Mouse (Mus musculus): ENCODE measurements around the gene Nim1k. TPM values are rescaled to one million over a fixed set of nuclear protein-coding genes. Genes with fewer than 3 reads are reported as not detected.
"Not testable (repeated sequence)": the region's sequence is repeated elsewhere in the genome, so short reads cannot be mapped to it uniquely, and the experiment has no call there.

Gene Nim1k
- total RNA-seq, 2 experiments from 2014 or later: 2.0 to 3.6 TPM

- no peak for DNase-seq
These were observed 26.3 kb downstream of the Nim1k start for GRCm38 (mm10) chr13:119729406-119729805.

GRCm38 (mm10) chr13:119727608-119728387, 27.9 kb downstream of the Nim1k start:
- DNase-seq: no peak

- DNase-seq: no peak
These were observed 31.1 kb downstream of the Nim1k start for GRCm38 (mm10) chr13:119724541-119724940.

- DNase-seq: no peak
These were observed 32.3 kb downstream of the Nim1k start for GRCm38 (mm10) chr13:119723368-119723767.

- DNase-seq: no peak
These were observed 33.2 kb downstream of the Nim1k start for GRCm38 (mm10) chr13:119722447-119722846.

GRCm38 (mm10) chr13:119716105-119716504, 39.6 kb downstream of the Nim1k start:
- DNase-seq: no peak

GRCm38 (mm10) chr13:119713821-119714220, 41.9 kb downstream of the Nim1k start:
- no peak for DNase-seq

- no peak for DNase-seq
These were observed 42.4 kb downstream of the Nim1k start for GRCm38 (mm10) chr13:119713107-119713787.

- DNase-seq: no peak
These were observed 43.2 kb downstream of the Nim1k start for GRCm38 (mm10) chr13:119712463-119712862.

- DNase-seq: no peak
These were observed 45.4 kb downstream of the Nim1k start for GRCm38 (mm10) chr13:119710268-119710610.

- DNase-seq: peak; percentile 64
These were observed 46.1 kb downstream of the Nim1k start for GRCm38 (mm10) chr13:119709388-119710267.

GRCm38 (mm10) chr13:119708941-119709340, 46.7 kb downstream of the Nim1k start:
- DNase-seq: peak; percentile 47

- no peak for DNase-seq
These were observed 47.8 kb downstream of the Nim1k start for GRCm38 (mm10) chr13:119707906-119708305.

GRCm38 (mm10) chr13:119706953-119707352, 48.7 kb downstream of the Nim1k start:
- DNase-seq: no peak

GRCm38 (mm10) chr13:119706278-119706880, 49.3 kb downstream of the Nim1k start:
- not testable (repeated sequence) for DNase-seq

- no peak for DNase-seq
These were observed 51.4 kb downstream of the Nim1k start for GRCm38 (mm10) chr13:119704280-119704679.

- no peak for DNase-seq
These were observed 57.2 kb downstream of the Nim1k start for GRCm38 (mm10) chr13:119698436-119698835.

GRCm38 (mm10) chr13:119696496-119696895, 59.2 kb downstream of the Nim1k start:
- no peak for DNase-seq

GRCm38 (mm10) chr13:119695676-119696075, 60.0 kb downstream of the Nim1k start:
- no peak for DNase-seq

GRCm38 (mm10) chr13:119691958-119692357, 63.7 kb downstream of the Nim1k start:
- DNase-seq: not testable (repeated sequence)

GRCm38 (mm10) chr13:119690876-119691620, 64.6 kb downstream of the Nim1k start:
- DNase-seq: peak; percentile 62
